Comparison of ENCODE assay signal across 23 mouse cellular contexts in genomic region chr8:92260056-92260455, GRCm38 (mm10).
DNase-seq lines count a peak whose midpoint lies in the region; ATAC-seq and TF ChIP-seq lines count a peak whose summit lies in the region.
"Had no signal": no experiment of that assay in that cellular context is flagged by ENCODE, and none has a peak within 500 bp of the region (broad histone marks: within the 10 kb centered on the region; RNA-seq: fewer than 3 reads in every experiment).

No protein-coding gene starts in this region.

- H3K27me3 ChIP-seq in forebrain, embryonic 14.5 days (replicated peaks; ENCODE audit: control insufficient read depth, insufficient read depth, low read length), result no peaks in the 10 kb centered on the region
- H3K27me3 ChIP-seq in forebrain, embryonic 10.5 days (ENCODE audit: poor library complexity, severe bottlenecking), result peaks cover 37% of the 10 kb centered on the region
- no peaks in the 10 kb centered on the region for H3K27me3 ChIP-seq in heart, embryonic 12.5 days (replicated peaks)
- no peaks in the 10 kb centered on the region for H3K27me3 ChIP-seq in midbrain, embryonic 14.5 days (ENCODE audit: control insufficient read depth, insufficient read depth, low read length)
- H3K27me3 ChIP-seq in midbrain, embryonic 16.5 days (ENCODE audit: control insufficient read depth, insufficient read depth, low read depth, low read length), result no peaks in the 10 kb centered on the region
- H3K27me3 ChIP-seq: CH12.LX had no signal

- ATAC-seq in forebrain, embryonic 14.5 days, result no peak
- ATAC-seq in heart, embryonic 12.5 days (ENCODE audit: insufficient number of reproducible peaks, low FRiP score), result no peak
- ATAC-seq in midbrain, embryonic 14.5 days (ENCODE audit: low FRiP score, low TSS enrichment), result no peak
- ATAC-seq in midbrain, embryonic 16.5 days, result no peak
- ATAC-seq: activated CD4-positive, CD25-positive, alpha-beta regulatory T cell, adult 4 months; CD4-positive, CD25-positive, alpha-beta regulatory T cell, adult 4 months; Patski had no signal

- DNase-seq in forebrain, embryonic 14.5 days (ENCODE audit: low spot score), result peak; percentile 35
- DNase-seq in forebrain, embryonic 10.5 days (ENCODE audit: extremely low spot score, low spot score), result no peak
- DNase-seq in heart, adult 11 months, result peak; percentile 2
- DNase-seq in midbrain, embryonic 14.5 days, result peak; percentile 58
- DNase-seq in brain, embryonic 14.5 days (ENCODE audit: low read depth), result peak; percentile 59
- no peak for DNase-seq in cerebellum, adult 11 months
- DNase-seq: adrenal gland, adult 2 months; adrenal gland, adult 8-10 months; adrenal gland, postnatal 10 days; adrenal gland, postnatal 14 days; adrenal gland, postnatal 25 days; adrenal gland, postnatal 36 days; B cell, adult 2 months; cerebellum, adult 11-12 months; cerebellum, adult 18-20 months; cerebellum, adult 2 months had no signal

- no peak overlapping the region for H3K4me3 ChIP-seq in forebrain, embryonic 14.5 days (ENCODE audit: low read depth, low read length)
- H3K4me3 ChIP-seq in forebrain, embryonic 10.5 days, result no peak overlapping the region
- no peak overlapping the region for H3K4me3 ChIP-seq in heart, embryonic 12.5 days
- no peak overlapping the region for H3K4me3 ChIP-seq in midbrain, embryonic 14.5 days (replicated peaks; ENCODE audit: low read depth, low read length)
- H3K4me3 ChIP-seq in midbrain, embryonic 16.5 days (ENCODE audit: low read depth, low read length), result no peak overlapping the region

- no peak for TF ChIP-seq CTCF in brain, embryonic 14.5 days (IDR thresholded peaks at IDR 0.05; ENCODE audit: borderline replicate concordance, extremely low read depth, insufficient read depth, insufficient read length)

- TF ChIP-seq POLR2A in brain, embryonic 14.5 days (IDR thresholded peaks at IDR 0.05; ENCODE audit: borderline replicate concordance, extremely low read depth, insufficient read depth, insufficient read length, poor library complexity, severe bottlenecking), result no peak

- 77% methylated on average over 8 of the region's 8 CpGs for WGBS in forebrain, embryonic 14.5 days
- 91% methylated on average over 8 of the region's 8 CpGs for WGBS in forebrain, embryonic 10.5 days
- 86% methylated on average over 8 of the region's 8 CpGs for WGBS in heart, embryonic 12.5 days
- 49% methylated on average over 8 of the region's 8 CpGs for WGBS in midbrain, embryonic 14.5 days
- whole genome bisulfite sequencing in midbrain, embryonic 16.5 days, result 54% methylated on average over 8 of the region's 8 CpGs

- no peak overlapping the region for H3K4me2 ChIP-seq in forebrain, embryonic 14.5 days (ENCODE audit: low read length)
- no peak overlapping the region for H3K4me2 ChIP-seq in heart, embryonic 12.5 days
- H3K4me2 ChIP-seq in midbrain, embryonic 14.5 days (ENCODE audit: low read length), result no peak overlapping the region
- H3K4me2 ChIP-seq in midbrain, embryonic 16.5 days (ENCODE audit: low read length), result no peak overlapping the region

- H3K9me3 ChIP-seq in forebrain, embryonic 14.5 days (replicated peaks; ENCODE audit: control insufficient read depth, low read length), result no peaks in the 10 kb centered on the region
- H3K9me3 ChIP-seq in forebrain, embryonic 10.5 days, result no peaks in the 10 kb centered on the region
- no peaks in the 10 kb centered on the region for H3K9me3 ChIP-seq in heart, embryonic 12.5 days (replicated peaks)
- H3K9me3 ChIP-seq in midbrain, embryonic 14.5 days (ENCODE audit: control insufficient read depth, low read length), result no peaks in the 10 kb centered on the region
- H3K9me3 ChIP-seq in midbrain, embryonic 16.5 days (replicated peaks; ENCODE audit: control insufficient read depth, low read length, poor library complexity, severe bottlenecking), result no peaks in the 10 kb centered on the region

- H3K9ac ChIP-seq in forebrain, embryonic 14.5 days (ENCODE audit: low read length), result no peak overlapping the region
- H3K9ac ChIP-seq in heart, embryonic 12.5 days, result no peak overlapping the region
- no peak overlapping the region for H3K9ac ChIP-seq in midbrain, embryonic 14.5 days (replicated peaks; ENCODE audit: low read length)
- H3K9ac ChIP-seq in midbrain, embryonic 16.5 days (ENCODE audit: low read depth, low read length), result no peak overlapping the region

- no peaks in the 10 kb centered on the region for H3K4me1 ChIP-seq in forebrain, embryonic 14.5 days (ENCODE audit: control insufficient read depth, insufficient read depth, low read length)
- peaks cover 7% of the 10 kb centered on the region for H3K4me1 ChIP-seq in forebrain, embryonic 10.5 days
- H3K4me1 ChIP-seq in heart, embryonic 12.5 days (replicated peaks), result no peaks in the 10 kb centered on the region
- peaks cover 3% of the 10 kb centered on the region; the same call in 1 of the 2 replicates for H3K4me1 ChIP-seq in midbrain, embryonic 14.5 days (ENCODE audit: control insufficient read depth, insufficient read depth, low read length)
- no peaks in the 10 kb centered on the region for H3K4me1 ChIP-seq in midbrain, embryonic 16.5 days (ENCODE audit: control insufficient read depth, insufficient read depth, low read length)

- no peaks in the 10 kb centered on the region for H3K36me3 ChIP-seq in forebrain, embryonic 14.5 days (ENCODE audit: control insufficient read depth, insufficient read depth, low read length)
- H3K36me3 ChIP-seq in forebrain, embryonic 10.5 days (replicated peaks), result no peaks in the 10 kb centered on the region
- no peaks in the 10 kb centered on the region for H3K36me3 ChIP-seq in heart, embryonic 12.5 days
- no peaks in the 10 kb centered on the region for H3K36me3 ChIP-seq in midbrain, embryonic 14.5 days (ENCODE audit: control insufficient read depth, insufficient read depth, low read length)
- H3K36me3 ChIP-seq in midbrain, embryonic 16.5 days (ENCODE audit: control insufficient read depth, insufficient read depth, low read length), result no peaks in the 10 kb centered on the region
- H3K36me3 ChIP-seq: G1E had no signal

- no peak overlapping the region for H3K27ac ChIP-seq in forebrain, embryonic 14.5 days (ENCODE audit: low read depth, low read length)
- no peak overlapping the region for H3K27ac ChIP-seq in forebrain, embryonic 10.5 days
- H3K27ac ChIP-seq in heart, embryonic 12.5 days (ENCODE audit: poor library complexity, severe bottlenecking), result no peak overlapping the region
- no peak overlapping the region for H3K27ac ChIP-seq in midbrain, embryonic 14.5 days (replicated peaks; ENCODE audit: low read depth, low read length)
- H3K27ac ChIP-seq in midbrain, embryonic 16.5 days (ENCODE audit: low read length), result no peak overlapping the region

Comparison
In these comparisons a context has a peak if more than half of its experiments do, and no peak if none do; other contexts are left out.
1. DNase-seq: peak in forebrain, embryonic 14.5 days (single experiment), heart, adult 11 months (single experiment), midbrain, embryonic 14.5 days (single experiment) and brain, embryonic 14.5 days (single experiment); none in forebrain, embryonic 10.5 days (single experiment) and cerebellum, adult 11 months (single experiment).